Comparison of ENCODE assay signal across 8 mouse cellular contexts in genomic region chr2:168694379-168695026, GRCm38 (mm10). TPM values are rescaled to one million over a fixed set of nuclear protein-coding genes. Genes with fewer than 3 reads are reported as not detected.
DNase-seq lines count a peak whose midpoint lies in the region; TF ChIP-seq lines count a peak whose summit lies in the region.
"Had no signal": no experiment of that assay in that cellular context is flagged by ENCODE, and none has a peak within 500 bp of the region (broad histone marks: within the 10 kb centered on the region; RNA-seq: fewer than 3 reads in every experiment).

No protein-coding gene starts in this region.

- 2% methylated on average over 27 of the region's 27 CpGs for WGBS in hindbrain, embryonic 10.5 days

- no peaks in the 10 kb centered on the region for H3K36me3 ChIP-seq in ES-Bruce4 (ENCODE audit: control insufficient read depth, insufficient read depth, low read length, poor library complexity, severe bottlenecking)
- H3K36me3 ChIP-seq in hindbrain, embryonic 10.5 days, result peaks cover 19% of the 10 kb centered on the region

- peak; percentile 59 for DNase-seq in Muller cell, postnatal 12 days (ENCODE audit: inconsistent ontology term)
- DNase-seq in hindbrain, embryonic 10.5 days (ENCODE audit: low spot score), result peak; percentile 84
- DNase-seq in lung, postnatal 36 days, result peak; percentile 2
- DNase-seq in left cerebral cortex, adult 11 months (ENCODE audit: low spot score), result no peak
- DNase-seq in thymus, adult 18-20 months, result no peak
- DNase-seq in testis, postnatal 14 days (ENCODE audit: low spot score), result no peak
- DNase-seq: liver had no signal

- H3K4me3 ChIP-seq in ES-Bruce4 (ENCODE audit: low read depth, low read length), result peak overlapping the region; percentile 22
- peak overlapping the region; percentile 33 for H3K4me3 ChIP-seq in hindbrain, embryonic 10.5 days

- H3K4me1 ChIP-seq in ES-Bruce4 (ENCODE audit: control insufficient read depth, insufficient read depth, low read length), result peaks cover 2% of the 10 kb centered on the region
- H3K4me1 ChIP-seq in hindbrain, embryonic 10.5 days (replicated peaks), result peaks cover 28% of the 10 kb centered on the region

- TF ChIP-seq EP300 in ES-Bruce4 (IDR thresholded peaks at IDR 0.05; ENCODE audit: insufficient read depth, low read depth, low read length), result no peak

- TF ChIP-seq POLR2A in ES-Bruce4 (IDR thresholded peaks at IDR 0.05; ENCODE audit: insufficient read depth, low read length), result no peak

- TF ChIP-seq CTCF in ES-Bruce4 (IDR thresholded peaks at IDR 0.05; ENCODE audit: low read depth, low read length), result no peak

- no peaks in the 10 kb centered on the region for H3K27me3 ChIP-seq in ES-Bruce4 (ENCODE audit: control insufficient read depth, insufficient read depth, low read length, poor library complexity, severe bottlenecking)
- 0 out of 2 replicates have a peak, but pooled peaks cover 3% of the 10 kb centered on the region for H3K27me3 ChIP-seq in hindbrain, embryonic 10.5 days (ENCODE audit: insufficient read depth, poor library complexity, severe bottlenecking)

- H3K9me3 ChIP-seq in ES-Bruce4 (replicated peaks; ENCODE audit: control insufficient read depth, insufficient read depth, low read length, poor library complexity, severe bottlenecking), result no peaks in the 10 kb centered on the region
- H3K9me3 ChIP-seq in hindbrain, embryonic 10.5 days, result no peaks in the 10 kb centered on the region

- peak overlapping the region; percentile 48 for H3K9ac ChIP-seq in ES-Bruce4 (ENCODE audit: low read depth, poor library complexity, severe bottlenecking)

- H3K27ac ChIP-seq in ES-Bruce4 (ENCODE audit: insufficient read depth, low read length), result peak overlapping the region; percentile 84
- peak overlapping the region; percentile 85 for H3K27ac ChIP-seq in hindbrain, embryonic 10.5 days

RNA-seq across cellular contexts. Expression of gene Atp9a, which starts 47.7 kb away (rescaled TPM):
- polyA plus RNA-seq in ES-Bruce4 (2011; ENCODE audit: insufficient read depth, insufficient read length, low read depth, missing spikeins), result 28.9 and 29.3 TPM in 2 replicates
- polyA plus RNA-seq in hindbrain, embryonic 10.5 days (2016; fragmentation: Nextera tagmentation; extraction: Ambion mirVana), result 14.6 and 20.1 TPM in 2 replicates

Comparison
In these comparisons a context has a peak if more than half of its experiments do, and no peak if none do; other contexts are left out.
1. DNase-seq: peak in Muller cell, postnatal 12 days (single experiment), hindbrain, embryonic 10.5 days (single experiment) and lung, postnatal 36 days (single experiment); none in left cerebral cortex, adult 11 months (single experiment), thymus, adult 18-20 months (0 of 2) and testis, postnatal 14 days (single experiment).